Mouse (Mus musculus) heart, embryonic 12.5 days (tissue): ENCODE data around the gene Cuedc2. TPM values are rescaled to one million over a fixed set of nuclear protein-coding genes. Genes with fewer than 3 reads are reported as not detected.

Source experiments
- ATAC-seq: fragments of 200-750 bp; cut with Nextera tagmentation; 2 replicates; pipeline ENCODE4 v1.8.0; 2017; ENCODE audit warnings: moderate TSS enrichment, moderate library complexity; ENCODE audit not compliant: insufficient number of reproducible peaks, low FRiP score
- H3K27ac ChIP-seq: fragments of 300-500 bp; sonication (generic); 2 replicates; pipeline ENCODE4 v1.5.1; 2016; ENCODE audit warnings: mild to moderate bottlenecking, moderate library complexity; ENCODE audit not compliant: poor library complexity, severe bottlenecking
- H3K27me3 ChIP-seq: fragments of 300-500 bp; sonication (generic); replicated peaks from 2 replicates; pipeline ENCODE4 v1.6.1; 2016; ENCODE audit warnings: mild to moderate bottlenecking, moderate library complexity
- H3K36me3 ChIP-seq: fragments of 300-500 bp; sonication (generic); 2 replicates; pipeline ENCODE4 v1.6.1; 2016; ENCODE audit warnings: mild to moderate bottlenecking, moderate library complexity
- H3K4me1 ChIP-seq: fragments of 300-500 bp; sonication (generic); replicated peaks from 2 replicates; pipeline ENCODE4 v1.6.1; 2016; ENCODE audit warnings: mild to moderate bottlenecking
- H3K4me2 ChIP-seq: fragments of 300-500 bp; sonication (generic); 2 replicates; pipeline ENCODE4 v1.6.1; 2016; ENCODE audit warnings: mild to moderate bottlenecking, moderate library complexity
- H3K4me3 ChIP-seq: fragments of 300-500 bp; sonication (generic); 2 replicates; pipeline ENCODE4 v1.5.1; 2016; ENCODE audit warnings: mild to moderate bottlenecking
- H3K9ac ChIP-seq: fragments of 300-500 bp; sonication (generic); 2 replicates; pipeline ENCODE4 v1.6.1; 2016; ENCODE audit warnings: mild to moderate bottlenecking, moderate library complexity
- H3K9me3 ChIP-seq: fragments of 300-500 bp; sonication (generic); replicated peaks from 2 replicates; pipeline ENCODE4 v1.6.1; 2016; ENCODE audit warnings: mild to moderate bottlenecking, moderate library complexity
- WGBS: fragments of 180-500 bp; shearing (Covaris S2); methylation state at CpG from one replicate; pipeline ENCODE4 v1.1.7; 2016; 5-methylcytosine and 5-hydroxymethylcytosine counted together
- polyA plus RNA-seq: library from polyadenylated mRNA; unstranded; fragments of >200 nt; fragmentation: Nextera tagmentation; extraction: Ambion mirVana; gene quantifications from 2 replicates; pipeline ENCODE4 v1.2.1, GENCODE M21; 2016

Cuedc2 gene
- polyA plus RNA-seq, 1 experiment from 2014 or later: 116 TPM

DNA sequence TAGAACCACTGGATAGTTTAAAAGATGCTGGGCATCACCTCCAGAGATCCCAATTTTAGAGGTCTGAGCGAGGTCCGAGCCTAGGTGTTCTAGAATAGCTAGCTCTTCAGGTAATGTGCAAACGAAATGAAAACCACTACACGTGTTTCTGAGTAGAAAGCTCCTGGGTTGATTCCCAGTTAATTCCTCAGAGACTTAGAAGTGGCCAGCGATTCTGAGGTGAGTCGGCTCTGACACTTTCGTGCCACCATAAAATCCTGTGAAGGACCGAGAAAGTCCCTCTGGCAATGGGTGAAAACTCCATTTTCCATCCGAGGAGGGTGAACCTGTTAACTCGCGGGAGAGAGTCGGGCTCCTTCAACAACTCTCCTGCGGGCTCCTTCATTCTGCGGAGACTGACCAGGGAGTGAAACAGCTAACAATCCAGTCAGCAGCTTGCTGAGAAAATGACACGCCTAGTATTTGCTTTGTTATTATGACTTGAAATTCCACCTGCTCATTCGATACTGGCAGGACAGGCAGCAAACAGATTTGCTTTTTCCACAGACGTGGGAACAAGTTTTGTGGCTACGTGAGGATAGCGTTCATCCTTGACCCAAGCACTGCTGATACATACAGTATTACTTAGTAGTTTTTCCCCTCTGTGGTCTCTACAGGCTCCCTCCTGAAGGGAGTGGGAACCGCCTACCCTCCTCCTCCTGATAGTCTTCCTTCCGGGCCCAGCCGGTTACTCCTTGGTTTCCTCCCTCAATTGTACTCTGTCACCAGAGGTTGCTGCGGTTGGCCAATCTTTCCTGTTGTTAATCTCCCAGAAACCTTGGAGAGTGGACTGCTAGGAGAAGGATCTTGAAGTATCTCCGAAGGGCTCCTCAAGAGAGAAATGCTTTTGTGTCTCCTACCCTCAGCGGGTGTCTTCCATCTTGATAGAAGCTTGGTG, 19.1 kb upstream of the Cuedc2 start:
- H3K9me3 ChIP-seq: no peaks in the 10 kb centered on the region
- no peak overlapping the region; the same call in 1 of the 2 replicates for H3K9ac ChIP-seq
- H3K4me1 ChIP-seq: peaks cover 3% of the 10 kb centered on the region; the same call in 1 of the 2 replicates
- H3K27ac ChIP-seq: no peak overlapping the region
- peak overlapping the region; percentile 87 for H3K4me2 ChIP-seq
- WGBS: 16% methylated on average over 25 of the region's 25 CpGs
- H3K27me3 ChIP-seq: peaks cover 23% of the 10 kb centered on the region
- H3K4me3 ChIP-seq: peak overlapping the region; percentile 61
- no peaks in the 10 kb centered on the region for H3K36me3 ChIP-seq
- ATAC-seq: 0 out of 2 replicates have a peak, but pooled peaks have one; percentile 41

DNA sequence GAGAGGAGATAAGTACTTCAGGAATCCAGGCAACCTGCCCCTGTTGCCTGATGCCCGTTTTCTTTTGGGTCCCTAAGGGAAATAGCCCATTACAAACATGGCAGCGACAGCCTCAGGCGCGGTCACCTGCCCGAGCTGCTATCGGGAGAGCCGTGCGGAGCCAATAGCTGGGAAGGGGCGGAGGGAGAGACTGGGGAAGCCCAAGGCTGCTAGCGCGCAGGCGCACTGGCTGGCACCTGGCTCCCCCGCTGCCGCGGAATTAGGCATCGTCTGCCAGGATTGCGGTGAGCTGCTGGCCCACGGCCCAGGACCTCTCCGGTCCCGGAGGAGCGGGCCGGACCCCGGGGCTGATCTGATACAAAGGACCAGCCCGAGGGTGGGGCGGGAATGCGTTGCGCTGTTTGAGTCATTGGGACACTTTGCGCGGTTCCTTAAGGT, 18.2 kb upstream of the Cuedc2 start:
- Histone ChIP-seq H3K27me3 (peaks cover 26% of the 10 kb centered on the region), H3K4me1 (peaks cover 3% of the 10 kb centered on the region; the same call in 1 of the 2 replicates), H3K9ac (no peak overlapping the region; the same call in none of the 2 replicates), H3K4me3 (peak overlapping the region; percentile 61), H3K36me3 (no peaks in the 10 kb centered on the region), H3K4me2 (peak overlapping the region; percentile 87), H3K9me3 (no peaks in the 10 kb centered on the region), H3K27ac (no peak overlapping the region)
- ATAC-seq: peak; percentile 89
- WGBS: 1% methylated on average over 29 of the region's 29 CpGs

DNA sequence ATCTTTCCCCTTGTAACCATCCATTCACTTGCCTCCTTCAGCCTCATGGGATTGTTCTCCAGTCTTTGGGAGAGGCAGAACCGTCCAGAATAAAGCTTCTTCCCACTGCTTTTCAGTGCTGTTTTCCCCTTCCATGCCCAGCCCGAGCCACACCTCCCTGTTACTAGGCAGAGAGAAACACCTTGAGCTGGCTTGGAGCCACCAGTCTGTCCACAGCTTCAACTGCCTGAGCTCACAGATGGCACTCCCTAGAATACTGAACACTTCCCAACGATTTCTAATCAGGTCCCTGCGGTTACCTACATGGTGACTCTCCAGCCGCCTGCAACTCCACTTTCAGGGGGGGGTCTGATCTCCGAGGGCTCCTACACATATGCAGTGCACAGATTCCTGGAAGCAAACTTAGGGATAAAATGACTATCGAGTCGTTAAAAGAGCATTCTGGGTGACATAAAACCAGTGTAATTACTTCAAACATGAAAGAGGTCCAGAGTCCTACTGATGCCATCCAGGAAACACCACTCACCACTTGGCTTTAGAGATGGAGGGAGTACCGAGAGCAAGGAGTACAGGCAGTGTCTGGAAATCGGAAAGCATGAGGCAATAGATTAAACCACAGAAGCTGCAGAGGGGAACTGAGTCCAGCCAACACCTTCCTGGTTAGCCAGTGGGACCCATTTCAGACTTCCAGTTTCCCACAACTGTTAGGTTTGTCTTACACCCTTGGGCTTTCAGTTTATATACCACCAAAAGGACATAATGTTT, 11.8 kb upstream of the Cuedc2 start, which contains the start of gene 2310034G01Rik:
Gene 2310034G01Rik, minus strand, starts transcription at position 135 of the 765 bp plus-strand sequence.
- WGBS: 53% methylated on average over 10 of the region's 10 CpGs
- no peaks in the 10 kb centered on the region for H3K36me3 ChIP-seq
- no peak for ATAC-seq
- H3K9me3 ChIP-seq: no peaks in the 10 kb centered on the region
- H3K27me3 ChIP-seq: peaks cover 48% of the 10 kb centered on the region
- H3K4me2 ChIP-seq: peak within 1 kb of the TSS; percentile 99
- peaks cover 15% of the 10 kb centered on the region for H3K4me1 ChIP-seq
- H3K4me3 ChIP-seq: peak within 1 kb of the TSS; percentile 80
- peak within 1 kb of the TSS; percentile 84 for H3K9ac ChIP-seq
- no peak within 1 kb of the TSS for H3K27ac ChIP-seq

DNA sequence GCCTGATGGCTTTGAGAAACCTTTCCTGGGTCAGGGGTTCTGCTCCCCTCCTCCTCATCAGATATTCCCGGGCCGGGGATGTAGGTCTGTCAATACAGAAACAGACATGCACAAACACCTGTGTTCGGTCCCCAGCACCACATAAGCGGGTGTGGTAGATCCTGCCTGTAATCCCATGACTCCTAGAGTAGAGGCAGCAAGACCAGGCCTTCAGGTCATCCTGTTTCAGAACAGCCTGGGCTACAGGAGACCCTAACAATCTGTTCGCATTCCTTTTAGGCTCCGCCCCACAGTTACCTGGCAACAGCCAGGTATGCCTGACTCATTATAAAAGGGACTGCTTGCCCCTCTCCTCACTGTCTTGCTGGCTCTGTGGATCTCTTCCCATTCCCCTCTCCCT, 11.0 kb upstream of the Cuedc2 start:
- Histone ChIP-seq H3K4me1 (peaks cover 15% of the 10 kb centered on the region), H3K4me2 (peak overlapping the region; percentile 99), H3K27ac (no peak overlapping the region), H3K36me3 (no peaks in the 10 kb centered on the region), H3K9ac (peak overlapping the region; percentile 84), H3K9me3 (no peaks in the 10 kb centered on the region), H3K4me3 (peak overlapping the region; percentile 80), H3K27me3 (peaks cover 56% of the 10 kb centered on the region)
- 19% methylated on average over 6 of the region's 6 CpGs for WGBS
- 0 out of 2 replicates have a peak, but pooled peaks have one; percentile 30 for ATAC-seq

DNA sequence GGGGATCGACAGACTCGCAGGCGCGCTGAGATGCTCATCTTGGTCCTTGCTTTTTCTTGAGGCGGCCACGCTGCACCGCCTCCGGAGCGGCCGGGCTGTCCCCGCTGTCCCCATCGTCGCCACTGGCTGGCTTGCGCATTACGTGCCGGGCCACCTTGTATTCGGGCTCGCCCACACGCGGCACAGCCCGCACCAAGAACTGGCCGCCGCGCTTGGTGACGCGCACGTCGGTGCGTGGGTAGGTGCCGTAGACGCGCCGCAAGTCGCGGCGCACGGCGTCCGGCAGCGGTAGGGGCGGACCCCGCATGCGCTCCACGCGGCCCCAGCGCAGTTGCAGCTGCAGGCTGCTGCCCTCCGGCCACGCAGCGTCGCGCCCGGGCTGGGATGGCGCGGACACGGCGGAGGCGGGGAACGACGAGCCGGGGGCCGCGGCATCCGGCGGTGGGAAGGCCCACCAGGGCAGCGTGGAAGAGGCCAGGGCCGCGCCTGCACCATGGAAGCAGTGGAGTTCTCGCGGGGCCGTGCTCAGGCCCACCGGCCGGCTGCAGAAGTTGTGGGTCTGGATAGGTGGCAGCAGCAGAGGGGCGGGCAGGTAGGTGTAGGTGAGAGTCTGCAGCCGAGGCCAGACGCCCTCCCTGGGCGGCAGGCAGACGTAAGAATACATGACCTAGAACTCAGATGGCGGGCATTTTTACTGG, 10.4 kb upstream of the Cuedc2 start:
- H3K27ac ChIP-seq: peak overlapping the region; percentile 15
- H3K9me3 ChIP-seq: no peaks in the 10 kb centered on the region
- ATAC-seq: peak; percentile 76
- H3K4me3 ChIP-seq: peak overlapping the region; percentile 80
- 1% methylated on average over 78 of the region's 78 CpGs for WGBS
- H3K27me3 ChIP-seq: peaks cover 55% of the 10 kb centered on the region
- H3K36me3 ChIP-seq: no peaks in the 10 kb centered on the region
- peak overlapping the region; percentile 99 for H3K4me2 ChIP-seq
- peak overlapping the region; percentile 84 for H3K9ac ChIP-seq
- peaks cover 15% of the 10 kb centered on the region for H3K4me1 ChIP-seq

DNA sequence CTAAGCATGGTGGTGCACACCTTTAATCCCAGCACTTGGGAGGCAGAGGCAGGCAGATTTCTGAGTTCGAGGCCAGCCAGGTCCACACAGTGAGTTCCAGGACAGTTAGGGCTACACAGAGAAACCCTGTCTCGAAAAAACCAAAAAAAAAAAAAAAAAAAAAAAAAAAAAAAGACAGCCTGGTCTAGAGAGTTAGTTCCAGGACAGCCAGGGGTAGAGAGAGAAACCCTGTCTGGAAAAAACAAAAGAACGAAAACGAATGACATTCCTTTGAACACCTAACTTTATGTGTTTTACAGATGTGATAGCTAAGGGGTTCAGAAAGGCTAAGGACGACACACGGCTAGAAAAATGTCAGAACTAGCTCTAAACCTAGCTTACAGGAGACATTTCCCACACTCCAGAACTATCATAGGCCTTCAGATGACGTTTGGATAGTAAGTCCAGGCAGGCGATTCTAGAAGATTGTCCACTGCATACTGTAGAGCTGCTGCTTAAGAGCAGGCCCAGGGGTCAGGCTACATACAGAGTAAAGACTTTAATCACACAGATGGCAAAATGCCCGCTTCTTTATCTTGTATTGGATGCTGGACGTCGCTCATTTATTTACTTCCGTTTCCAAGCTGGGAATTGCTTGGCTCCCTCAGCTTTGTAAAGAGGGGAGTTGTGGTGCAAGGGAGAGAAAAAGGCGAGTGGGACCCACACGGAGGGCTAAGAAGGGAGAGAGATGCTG, 9.6 kb upstream of the Cuedc2 start:
- no peaks in the 10 kb centered on the region for H3K36me3 ChIP-seq
- peak overlapping the region; percentile 84 for H3K9ac ChIP-seq
- 30% methylated on average over 14 of the region's 14 CpGs for WGBS
- H3K4me1 ChIP-seq: peaks cover 15% of the 10 kb centered on the region
- peak overlapping the region; percentile 99 for H3K4me2 ChIP-seq
- peaks cover 55% of the 10 kb centered on the region for H3K27me3 ChIP-seq
- peak overlapping the region; percentile 15 for H3K27ac ChIP-seq
- ATAC-seq: no peak
- no peaks in the 10 kb centered on the region for H3K9me3 ChIP-seq
- H3K4me3 ChIP-seq: peak overlapping the region; percentile 80

DNA sequence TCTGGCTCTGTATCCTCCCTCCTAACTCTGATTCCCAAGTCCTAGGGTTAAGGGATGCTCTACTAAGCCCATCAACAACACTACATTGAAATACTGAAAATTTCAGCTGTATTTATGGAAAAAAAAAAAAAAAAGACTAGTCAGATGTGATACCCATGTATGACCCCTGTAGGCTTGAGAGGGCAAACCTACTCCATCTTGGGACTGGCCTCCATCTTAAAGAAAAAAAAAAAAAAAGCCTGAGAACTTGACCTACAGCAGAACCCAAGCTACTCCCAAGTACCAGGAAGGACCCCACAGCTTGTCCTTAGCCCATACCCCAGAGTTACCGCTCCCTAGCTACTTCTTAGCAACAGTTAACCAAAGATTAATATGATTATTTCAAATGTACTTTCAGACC, 8.6 kb upstream of the Cuedc2 start:
- no peak overlapping the region for H3K27ac ChIP-seq
- H3K4me1 ChIP-seq: peaks cover 15% of the 10 kb centered on the region
- ATAC-seq: no peak
- peaks cover 53% of the 10 kb centered on the region for H3K27me3 ChIP-seq
- H3K36me3 ChIP-seq: no peaks in the 10 kb centered on the region
- H3K4me3 ChIP-seq: no peak overlapping the region
- no peaks in the 10 kb centered on the region for H3K9me3 ChIP-seq
- no peak overlapping the region for H3K9ac ChIP-seq
- 87% methylated on average over 1 of the region's 1 CpGs for WGBS
- H3K4me2 ChIP-seq: no peak overlapping the region

DNA sequence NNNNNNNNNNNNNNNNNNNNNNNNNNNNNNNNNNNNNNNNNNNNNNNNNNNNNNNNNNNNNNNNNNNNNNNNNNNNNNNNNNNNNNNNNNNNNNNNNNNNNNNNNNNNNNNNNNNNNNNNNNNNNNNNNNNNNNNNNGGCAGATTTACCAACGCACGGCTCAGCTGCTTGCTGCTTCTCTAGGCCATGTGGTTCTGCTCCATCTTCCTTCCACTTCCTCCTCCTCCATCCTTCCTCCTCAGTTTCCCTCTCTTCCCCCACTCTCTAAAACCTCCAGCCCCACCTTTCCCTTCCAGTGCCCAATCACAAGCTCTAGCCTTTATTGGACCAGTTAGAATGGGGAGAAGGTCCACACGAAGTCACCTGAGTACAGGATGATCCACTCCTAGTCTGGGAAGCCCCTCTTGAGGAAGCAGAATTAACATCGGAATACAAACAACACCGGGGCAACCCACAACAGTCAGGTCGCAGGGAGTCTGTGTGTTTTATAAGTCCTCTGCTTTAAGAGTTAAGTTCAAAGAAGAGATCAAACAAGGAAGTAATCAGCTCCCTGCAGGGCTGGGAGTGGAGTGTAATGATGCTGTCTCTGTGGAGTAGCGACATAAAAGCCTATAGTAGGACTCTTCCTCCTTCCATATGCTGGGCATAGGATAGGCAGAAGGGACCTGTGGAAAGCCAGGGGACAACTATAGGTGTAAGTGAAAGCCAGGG, 6.4 kb upstream of the Cuedc2 start:
- no peak overlapping the region for H3K27ac ChIP-seq
- no peaks in the 10 kb centered on the region for H3K36me3 ChIP-seq
- H3K4me1 ChIP-seq: peaks cover 14% of the 10 kb centered on the region
- H3K9ac ChIP-seq: no peak overlapping the region
- H3K27me3 ChIP-seq: peaks cover 39% of the 10 kb centered on the region
- ATAC-seq: no peak
- no peaks in the 10 kb centered on the region for H3K9me3 ChIP-seq
- 18% methylated on average over 7 of the region's 7 CpGs for WGBS
- H3K4me2 ChIP-seq: no peak overlapping the region
- no peak overlapping the region for H3K4me3 ChIP-seq

DNA sequence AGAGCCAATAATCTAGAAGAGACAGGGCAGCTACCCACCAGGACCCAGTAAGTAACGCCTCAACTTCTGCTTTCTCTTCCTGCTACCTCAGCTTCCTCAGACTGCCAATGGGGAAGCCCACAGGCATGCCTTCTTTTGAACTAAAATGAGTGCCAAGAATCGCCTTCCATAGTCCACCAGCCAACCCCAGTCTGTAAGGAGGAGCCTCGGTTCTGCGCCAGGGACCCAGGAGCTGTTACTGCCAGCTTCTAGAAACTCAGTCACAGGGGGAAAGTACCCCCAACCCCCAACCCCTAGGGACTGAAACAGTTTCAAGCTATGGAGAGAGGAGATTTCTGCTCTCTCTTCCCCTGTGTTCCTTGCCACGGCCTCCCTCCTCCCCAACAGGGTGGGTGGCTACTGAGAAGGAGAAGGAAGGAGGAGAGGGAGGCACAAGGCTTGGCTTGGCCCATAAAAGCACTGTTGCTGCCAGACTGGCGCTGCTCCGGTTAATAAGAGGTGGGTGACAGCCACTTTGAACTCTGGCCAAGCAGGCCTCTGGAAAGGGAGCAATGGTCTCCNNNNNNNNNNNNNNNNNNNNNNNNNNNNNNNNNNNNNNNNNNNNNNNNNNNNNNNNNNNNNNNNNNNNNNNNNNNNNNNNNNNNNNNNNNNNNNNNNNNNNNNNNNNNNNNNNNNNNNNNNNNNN, 927 bp upstream of the Cuedc2 start:
- peaks cover 12% of the 10 kb centered on the region; the same call in 1 of the 2 replicates for H3K27me3 ChIP-seq
- H3K4me2 ChIP-seq: peak overlapping the region; percentile 55
- no peaks in the 10 kb centered on the region for H3K9me3 ChIP-seq
- H3K9ac ChIP-seq: no peak overlapping the region
- no peak overlapping the region for H3K27ac ChIP-seq
- ATAC-seq: no peak
- H3K36me3 ChIP-seq: no peaks in the 10 kb centered on the region
- WGBS: 71% methylated on average over 7 of the region's 7 CpGs
- H3K4me1 ChIP-seq: peaks cover 7% of the 10 kb centered on the region
- H3K4me3 ChIP-seq: no peak overlapping the region
